Mouse (Mus musculus) brain, embryonic 14.5 days (tissue): ENCODE results near the gene Vnn1.

Experiments used
- CTCF ChIP-seq: fragments of 200-500 bp; IDR thresholded peaks from 2 replicates; pipeline ENCODE4 v1.5.1; 2012; ENCODE audit warnings: inconsistent platforms, mild to moderate bottlenecking, moderate library complexity, borderline replicate concordance; ENCODE audit not compliant: insufficient read depth, insufficient read length; ENCODE audit errors: extremely low read depth
- POLR2A ChIP-seq: fragments of 200-500 bp; IDR thresholded peaks from 2 replicates; pipeline ENCODE4 v1.6.1; 2012; ENCODE audit warnings: mild to moderate bottlenecking, inconsistent platforms, borderline replicate concordance; ENCODE audit not compliant: poor library complexity, insufficient read depth, insufficient read length, severe bottlenecking; ENCODE audit errors: extremely low read depth

GRCm38 (mm10) chr10:23922468-23922867 lies 28.0 kb downstream of the Vnn1 start:
- TF ChIP-seq CTCF (no peak), POLR2A (no peak)
